Comparison of ENCODE assay signal across 21 mouse cellular contexts in the genomic region with DNA sequence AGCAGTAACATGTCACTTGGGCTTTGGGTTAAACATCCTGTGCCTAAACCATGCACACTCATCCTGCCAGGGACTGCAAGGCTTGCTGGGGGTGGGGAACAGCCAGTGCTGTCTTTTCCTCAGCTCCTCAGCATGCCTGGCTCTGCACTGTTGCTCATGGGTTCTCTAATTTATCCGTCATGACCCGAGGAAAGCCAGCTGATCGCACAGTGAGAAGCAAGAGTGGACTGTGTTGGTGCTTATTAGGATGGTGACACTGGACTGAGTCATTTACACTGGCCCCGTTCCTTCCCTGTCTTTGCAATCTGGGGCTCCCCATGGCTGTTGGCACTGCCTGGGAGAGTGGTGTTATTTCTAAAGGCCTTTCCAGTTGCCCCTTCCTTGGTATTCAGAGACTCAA. TPM values are rescaled to one million over a fixed set of nuclear protein-coding genes. Genes with fewer than 3 reads are reported as not detected.
DNase-seq lines count a peak whose midpoint lies in the region; ATAC-seq lines count a peak whose summit lies in the region.
"Had no signal": no experiment of that assay in that cellular context is flagged by ENCODE, and none has a peak within 500 bp of the region (broad histone marks: within the 10 kb centered on the region; RNA-seq: fewer than 3 reads in every experiment).

No protein-coding gene starts in this region.

- H3K4me3 ChIP-seq in forebrain, embryonic 13.5 days: no peak overlapping the region
- no peak overlapping the region for H3K4me3 ChIP-seq in heart, embryonic 10.5 days
- H3K4me3 ChIP-seq: embryonic facial prominence, embryonic 10.5 days; embryonic facial prominence, embryonic 12.5 days had no signal

- no peaks in the 10 kb centered on the region for H3K4me1 ChIP-seq in forebrain, embryonic 13.5 days
- 0 out of 2 replicates have a peak, but pooled peaks cover 3% of the 10 kb centered on the region for H3K4me1 ChIP-seq in heart, embryonic 10.5 days
- H3K4me1 ChIP-seq: embryonic facial prominence, embryonic 12.5 days had no signal

- no peaks in the 10 kb centered on the region for H3K36me3 ChIP-seq in forebrain, embryonic 13.5 days (ENCODE audit: poor library complexity, severe bottlenecking)
- H3K36me3 ChIP-seq in heart, embryonic 10.5 days: no peaks in the 10 kb centered on the region
- H3K36me3 ChIP-seq: embryonic facial prominence, embryonic 10.5 days; embryonic facial prominence, embryonic 12.5 days; G1E had no signal

- ATAC-seq in forebrain, embryonic 13.5 days: no peak
- ATAC-seq: activated CD4-positive, CD25-positive, alpha-beta regulatory T cell, adult 4 months; CD4-positive, CD25-positive, alpha-beta regulatory T cell, adult 4 months; forebrain, embryonic 14.5 days; forebrain, embryonic 16.5 days had no signal

- H3K27ac ChIP-seq in forebrain, embryonic 13.5 days: no peak overlapping the region
- no peak overlapping the region for H3K27ac ChIP-seq in heart, embryonic 10.5 days
- H3K27ac ChIP-seq: embryonic facial prominence, embryonic 10.5 days; embryonic facial prominence, embryonic 12.5 days had no signal

- H3K9ac ChIP-seq in forebrain, embryonic 13.5 days: no peak overlapping the region
- H3K9ac ChIP-seq: embryonic facial prominence, embryonic 12.5 days had no signal

- no peaks in the 10 kb centered on the region for H3K27me3 ChIP-seq in forebrain, embryonic 13.5 days
- H3K27me3 ChIP-seq in heart, embryonic 10.5 days (ENCODE audit: insufficient read depth, poor library complexity, severe bottlenecking): peaks cover 48% of the 10 kb centered on the region

- no peak overlapping the region for H3K4me2 ChIP-seq in forebrain, embryonic 13.5 days
- H3K4me2 ChIP-seq: embryonic facial prominence, embryonic 12.5 days had no signal

- 81% methylated on average over 4 of the region's 4 CpGs for WGBS in forebrain, embryonic 13.5 days
- WGBS in heart, embryonic 10.5 days: 75% methylated on average over 4 of the region's 4 CpGs

- peak; percentile 73 for DNase-seq in Muller cell, postnatal 12 days (ENCODE audit: inconsistent ontology term)
- peak; percentile 58 for DNase-seq in brain, adult 2 months (ENCODE audit: low read depth, low spot score)
- no peak for DNase-seq in kidney, adult 11 months
- DNase-seq in heart, embryonic 10.5 days (ENCODE audit: low spot score): no peak
- DNase-seq: adrenal gland, adult 8-10 months; adrenal gland, postnatal 14 days; adrenal gland, postnatal 36 days; B cell, adult 2 months; cerebellum, adult 11 months; cerebellum, adult 18-20 months; cerebellum, adult 9-10 months had no signal

- no peaks in the 10 kb centered on the region for H3K9me3 ChIP-seq in forebrain, embryonic 13.5 days (replicated peaks)
- H3K9me3 ChIP-seq in heart, embryonic 10.5 days: no peaks in the 10 kb centered on the region
- H3K9me3 ChIP-seq: embryonic facial prominence, embryonic 10.5 days; embryonic facial prominence, embryonic 12.5 days; G1E had no signal

RNA-seq across cellular contexts. Expression of a gene that starts 22.7 kb away (rescaled TPM):
- 26.2 and 32.2 TPM in 2 replicates for polyA plus RNA-seq in forebrain, embryonic 13.5 days (2015; fragmentation: Nextera tagmentation; extraction: Ambion mirVana)
- polyA plus RNA-seq in heart, embryonic 10.5 days (2016; fragmentation: Nextera tagmentation; extraction: Ambion mirVana): 1.6 and 12.0 TPM in 2 replicates
- polyA plus RNA-seq: G1E had no signal

RNA-seq across cellular contexts. Expression of a gene that starts 33.5 kb away (rescaled TPM):
- polyA plus RNA-seq in forebrain, embryonic 13.5 days (2015; fragmentation: Nextera tagmentation; extraction: Ambion mirVana): not detected in 2 replicates
- polyA plus RNA-seq in heart, embryonic 10.5 days (2016; fragmentation: Nextera tagmentation; extraction: Ambion mirVana): 3.3 TPM in 1 of 2 replicates, not detected in the other
- polyA plus RNA-seq: embryonic facial prominence, embryonic 10.5 days; embryonic facial prominence, embryonic 12.5 days; embryonic facial prominence, embryonic 14.5 days; forebrain, embryonic 11.5 days; forebrain, embryonic 14.5 days; forebrain, embryonic 16.5 days had no signal

Comparison
In these comparisons a context has a peak if more than half of its experiments do, and no peak if none do; other contexts are left out.
1. DNase-seq: peak in Muller cell, postnatal 12 days (single experiment) and brain, adult 2 months (single experiment); none in kidney, adult 11 months (single experiment) and heart, embryonic 10.5 days (single experiment).